Mouse (Mus musculus) stomach, postnatal 0 days (tissue): ENCODE results near the gene Hps3.

ENCODE experiments used
- CTCF ChIP-seq: IDR thresholded peaks from 2 replicates; pipeline ENCODE4 v1.5.1; 2016; ENCODE audit warnings: antibody characterized with exemption, low read depth, mild to moderate bottlenecking, moderate library complexity
- EP300 ChIP-seq: optimal IDR thresholded peaks from 2 replicates; pipeline ENCODE3; 2016; ENCODE audit warnings: antibody characterized with exemption

DNA sequence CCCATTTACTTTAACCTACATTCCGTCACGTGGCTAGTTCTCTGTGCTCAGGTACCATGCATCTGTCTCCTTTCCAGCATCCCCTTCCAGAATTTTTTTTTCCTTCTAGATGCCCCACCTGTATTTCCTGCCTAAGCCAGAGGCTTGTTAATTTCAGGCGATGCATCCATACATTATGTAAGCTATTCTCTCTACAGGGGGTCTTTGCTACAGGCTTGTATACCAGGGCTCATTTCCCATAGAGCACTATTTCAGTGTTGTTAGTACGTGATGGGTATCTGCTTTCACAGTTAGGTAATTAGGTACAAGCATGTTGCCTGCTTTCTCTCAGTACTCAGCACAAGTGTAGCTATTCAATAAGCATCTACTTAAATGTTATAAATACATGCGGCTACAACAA, 7.3 kb downstream of the Hps3 start:
- TF ChIP-seq EP300 (no peak), CTCF (no peak)
